Mouse (Mus musculus) embryonic facial prominence, embryonic 14.5 days (tissue): ENCODE results near the gene Pde7b. TPM values are rescaled to one million over a fixed set of nuclear protein-coding genes. Genes with fewer than 3 reads are reported as not detected.

ENCODE experiments used
- ATAC-seq: fragments of 200-750 bp; cut with Nextera tagmentation; 2 replicates; pipeline ENCODE4 v1.8.0; 2017; ENCODE audit warnings: low read depth, moderate number of reproducible peaks, moderate TSS enrichment
- DNase-seq: peaks from one replicate; pipeline ENCODE4 v3.0.0-alpha.2; 2015; ENCODE audit warnings: low spot score
- H3K27ac ChIP-seq: fragments of 300-500 bp; sonication (generic); replicated peaks from 2 replicates; pipeline ENCODE4 v1.5.1; 2014; ENCODE audit warnings: low read depth, mild to moderate bottlenecking, low read length, moderate library complexity
- H3K27me3 ChIP-seq: fragments of 300-500 bp; sonication (generic); replicated peaks from 2 replicates; pipeline ENCODE4 v1.6.1; 2014; ENCODE audit warnings: low read length; ENCODE audit not compliant: control insufficient read depth, insufficient read depth
- H3K36me3 ChIP-seq: fragments of 300-500 bp; sonication (generic); 2 replicates; pipeline ENCODE4 v1.6.1; 2014; ENCODE audit warnings: low read length, mixed read lengths; ENCODE audit not compliant: control insufficient read depth, insufficient read depth
- H3K4me1 ChIP-seq: fragments of 300-500 bp; sonication (generic); 2 replicates; pipeline ENCODE4 v1.6.1; 2014; ENCODE audit warnings: antibody characterized with exemption, low read length; ENCODE audit not compliant: control insufficient read depth, insufficient read depth
- H3K4me2 ChIP-seq: fragments of 300-500 bp; sonication (generic); 2 replicates; pipeline ENCODE4 v1.6.1; 2014; ENCODE audit warnings: low read depth, mild to moderate bottlenecking, low read length, moderate library complexity, mixed read lengths
- H3K4me3 ChIP-seq: fragments of 300-500 bp; sonication (generic); 2 replicates; pipeline ENCODE4 v1.5.1; 2014; ENCODE audit warnings: low read depth, mild to moderate bottlenecking, low read length
- H3K9ac ChIP-seq: fragments of 300-500 bp; sonication (generic); 2 replicates; pipeline ENCODE4 v1.6.1; 2014; ENCODE audit warnings: low read depth, mild to moderate bottlenecking, low read length, moderate library complexity, mixed read lengths
- H3K9me3 ChIP-seq: fragments of 300-500 bp; sonication (generic); 2 replicates; pipeline ENCODE4 v1.6.1; 2016; ENCODE audit warnings: low read length; ENCODE audit not compliant: control insufficient read depth
- WGBS: fragments of 180-500 bp; shearing (Covaris S2); extraction: QIAGEN DNeasy Blood & Tissue Kit; methylation state at CpG from one replicate; pipeline ENCODE4 v1.1.7; 2014; 5-methylcytosine and 5-hydroxymethylcytosine counted together
- polyA plus RNA-seq: library from polyadenylated mRNA; unstranded; fragments of >200 nt; fragmentation: Nextera tagmentation; extraction: Ambion mirVana; gene quantifications from 2 replicates; pipeline ENCODE4 v1.2.1, GENCODE M21; 2014

The Pde7b gene
- polyA plus RNA-seq, 1 experiment from 2014 or later = 8.8 TPM

GRCm38 (mm10) chr10:20381352-20381751, 343.5 kb downstream of the Pde7b start:
- ATAC-seq (no peak), DNase-seq (no peak)
- Histone ChIP-seq H3K4me1 (no peaks in the 10 kb centered on the region), H3K36me3 (no peaks in the 10 kb centered on the region), H3K9ac (no peak overlapping the region), H3K27ac (no peak overlapping the region), H3K4me2 (no peak overlapping the region), H3K4me3 (no peak overlapping the region), H3K9me3 (no peaks in the 10 kb centered on the region), H3K27me3 (no peaks in the 10 kb centered on the region)
- 81% methylated on average over 3 of the region's 3 CpGs for WGBS

GRCm38 (mm10) chr10:20380798-20381197, 344.1 kb downstream of the Pde7b start:
- H3K36me3 ChIP-seq = no peaks in the 10 kb centered on the region
- WGBS = 77% methylated on average over 3 of the region's 3 CpGs
- no peak overlapping the region for H3K27ac ChIP-seq

GRCm38 (mm10) chr10:20379071-20379735, 345.7 kb downstream of the Pde7b start:
- no peak overlapping the region for H3K27ac ChIP-seq
- no peak overlapping the region for H3K9ac ChIP-seq
- H3K36me3 ChIP-seq = no peaks in the 10 kb centered on the region
- no peak for ATAC-seq
- H3K4me2 ChIP-seq = no peak overlapping the region
- peak; percentile 45 for DNase-seq
- 75% methylated on average over 9 of the region's 9 CpGs for WGBS
- no peaks in the 10 kb centered on the region for H3K27me3 ChIP-seq
- H3K4me1 ChIP-seq = no peaks in the 10 kb centered on the region
- H3K9me3 ChIP-seq = no peaks in the 10 kb centered on the region
- H3K4me3 ChIP-seq = no peak overlapping the region

More at GRCm38 (mm10) chr10:20380798-20381197, 344.1 kb downstream of the Pde7b start:
- Histone ChIP-seq H3K4me3 (no peak overlapping the region), H3K4me2 (no peak overlapping the region), H3K9ac (no peak overlapping the region), H3K27me3 (no peaks in the 10 kb centered on the region), H3K9me3 (no peaks in the 10 kb centered on the region), H3K4me1 (no peaks in the 10 kb centered on the region)
- DNase-seq (no peak), ATAC-seq (no peak)

- Histone ChIP-seq H3K9ac (no peak overlapping the region), H3K4me1 (no peaks in the 10 kb centered on the region), H3K27me3 (no peaks in the 10 kb centered on the region), H3K27ac (no peak overlapping the region), H3K36me3 (no peaks in the 10 kb centered on the region), H3K4me2 (no peak overlapping the region), H3K4me3 (no peak overlapping the region), H3K9me3 (no peaks in the 10 kb centered on the region)
- DNase-seq (no peak), ATAC-seq (no peak)
- 68% methylated on average over 9 of the region's 9 CpGs for WGBS
Measured at GRCm38 (mm10) chr10:20377621-20378020, 347.3 kb downstream of the Pde7b start.

- peaks cover 9% of the 10 kb centered on the region; the same call in 1 of the 2 replicates for H3K9me3 ChIP-seq
- no peak overlapping the region for H3K4me2 ChIP-seq
- 93% methylated on average over 5 of the region's 5 CpGs for WGBS
- no peaks in the 10 kb centered on the region for H3K36me3 ChIP-seq
- no peaks in the 10 kb centered on the region for H3K4me1 ChIP-seq
- no peak for DNase-seq
- no peaks in the 10 kb centered on the region for H3K27me3 ChIP-seq
- H3K4me3 ChIP-seq = no peak overlapping the region
- H3K27ac ChIP-seq = no peak overlapping the region
- no peak overlapping the region for H3K9ac ChIP-seq
- no peak for ATAC-seq
Measured at GRCm38 (mm10) chr10:20372046-20372445, 352.8 kb downstream of the Pde7b start.

- Histone ChIP-seq H3K4me3 (no peak overlapping the region), H3K36me3 (0 out of 2 replicates have a peak, but pooled peaks cover 8% of the 10 kb centered on the region), H3K27ac (no peak overlapping the region), H3K9ac (no peak overlapping the region), H3K4me2 (no peak overlapping the region), H3K4me1 (no peaks in the 10 kb centered on the region), H3K9me3 (0 out of 2 replicates have a peak, but pooled peaks cover 2% of the 10 kb centered on the region), H3K27me3 (no peaks in the 10 kb centered on the region)
- ATAC-seq (no peak), DNase-seq (no peak)
- 79% methylated on average over 4 of the region's 4 CpGs for WGBS
Measured at GRCm38 (mm10) chr10:20362450-20363118, 362.3 kb downstream of the Pde7b start.

- DNase-seq = peak; percentile 79
- H3K4me3 ChIP-seq = no peak overlapping the region
Measured at GRCm38 (mm10) chr10:20361542-20362449, 363.1 kb downstream of the Pde7b start.

GRCm38 (mm10) chr10:20348894-20349293, 376.0 kb downstream of the Pde7b start:
- DNase-seq (no peak), ATAC-seq (no peak)
- H3K9me3 ChIP-seq = no peaks in the 10 kb centered on the region
- no peaks in the 10 kb centered on the region; the same call in 1 of the 2 replicates for H3K4me1 ChIP-seq
- no peak overlapping the region for H3K9ac ChIP-seq
- H3K27me3 ChIP-seq = no peaks in the 10 kb centered on the region
- 93% methylated on average over 2 of the region's 2 CpGs for WGBS
- peaks cover 19% of the 10 kb centered on the region for H3K36me3 ChIP-seq
- H3K27ac ChIP-seq = no peak overlapping the region
- no peak overlapping the region for H3K4me3 ChIP-seq
- peak overlapping the region; percentile 70 for H3K4me2 ChIP-seq

More at GRCm38 (mm10) chr10:20361542-20362449, 363.1 kb downstream of the Pde7b start:
- ATAC-seq = no peak
- H3K27ac ChIP-seq = no peak overlapping the region
- no peak overlapping the region for H3K9ac ChIP-seq
- H3K9me3 ChIP-seq = no peaks in the 10 kb centered on the region
- H3K4me1 ChIP-seq = no peaks in the 10 kb centered on the region
- H3K27me3 ChIP-seq = no peaks in the 10 kb centered on the region
- WGBS = 61% methylated on average over 10 of the region's 10 CpGs
- no peak overlapping the region for H3K4me2 ChIP-seq
- 0 out of 2 replicates have a peak, but pooled peaks cover 8% of the 10 kb centered on the region for H3K36me3 ChIP-seq
